Comparison of ENCODE assay signal across 13 mouse cellular contexts in genomic region chr13:113569526-113569925, GRCm38 (mm10).
"Had no signal": no experiment of that assay in that cellular context is flagged by ENCODE, and none has a peak within 500 bp of the region (broad histone marks: within the 10 kb centered on the region; RNA-seq: fewer than 3 reads in every experiment).

No protein-coding gene starts in this region.

- H3K4me2 ChIP-seq: kidney, embryonic 15.5 days; liver, embryonic 13.5 days; neural tube, embryonic 13.5 days; stomach, embryonic 15.5 days had no signal

- H3K4me3 ChIP-seq: kidney, embryonic 15.5 days; liver, embryonic 13.5 days; neural tube, embryonic 13.5 days; stomach, embryonic 15.5 days had no signal

- H3K27ac ChIP-seq: kidney, embryonic 15.5 days; liver, embryonic 13.5 days; neural tube, embryonic 13.5 days; stomach, embryonic 15.5 days had no signal

- DNase-seq: kidney, postnatal 14 days; left cerebral cortex, postnatal 4 days; liver; liver, embryonic 13.5 days; lung, adult 18-20 months; lung, postnatal 36 days; midbrain, embryonic 14.5 days; right cerebral cortex, postnatal 14 days; thymus, adult 2 months; thymus, postnatal 25 days had no signal

- H3K9me3 ChIP-seq: kidney, embryonic 15.5 days; stomach, embryonic 15.5 days had no signal

- H3K27me3 ChIP-seq: kidney, embryonic 15.5 days; liver, embryonic 13.5 days; neural tube, embryonic 13.5 days; stomach, embryonic 15.5 days had no signal

- H3K36me3 ChIP-seq: kidney, embryonic 15.5 days; liver, embryonic 13.5 days; neural tube, embryonic 13.5 days; stomach, embryonic 15.5 days had no signal

- H3K9ac ChIP-seq: kidney, embryonic 15.5 days; liver, embryonic 13.5 days; neural tube, embryonic 13.5 days; stomach, embryonic 15.5 days had no signal

- H3K4me1 ChIP-seq: liver, embryonic 13.5 days; neural tube, embryonic 13.5 days; stomach, embryonic 15.5 days had no signal
